Mouse (Mus musculus) lung, postnatal 25 days (tissue): ENCODE measurements around the gene Phc2.
"Not testable (repeated sequence)": the region's sequence is repeated elsewhere in the genome, so short reads cannot be mapped to it uniquely, and the experiment has no call there.

ENCODE experiments used
- DNase-seq: peaks from one replicate; pipeline ENCODE4 v3.0.0; 2022; ENCODE audit warnings: low spot score

Gene Phc2

GRCm38 (mm10) chr4:128645896-128646295, 8.6 kb upstream of the Phc2 start:
- DNase-seq: no peak

DNA sequence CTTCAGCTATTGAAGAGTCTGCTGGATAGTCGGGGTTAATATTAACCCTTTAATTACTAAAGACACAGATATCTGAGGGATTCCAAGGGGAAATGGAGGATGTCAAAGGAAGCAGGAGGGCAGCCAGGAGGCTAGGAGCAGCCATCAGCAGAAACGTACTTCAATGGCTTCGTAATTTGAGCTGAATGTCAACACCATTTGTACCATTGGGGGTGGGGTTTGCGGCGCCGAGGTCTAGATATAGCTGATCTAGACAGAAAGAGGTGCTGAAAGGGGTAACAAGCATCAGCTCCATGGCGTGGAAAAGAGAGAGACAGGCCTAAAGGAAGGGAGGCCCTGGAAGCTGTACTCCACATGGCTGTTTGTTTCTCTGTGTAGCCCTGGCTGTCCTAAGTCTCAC, 7.7 kb upstream of the Phc2 start:
- DNase-seq: no peak

GRCm38 (mm10) chr4:128648567-128649255, 5.8 kb upstream of the Phc2 start:
- no peak for DNase-seq

- DNase-seq: no peak
These were observed 3.0 kb upstream of the Phc2 start for GRCm38 (mm10) chr4:128651530-128651929.

GRCm38 (mm10) chr4:128652584-128653298, 1.8 kb upstream of the Phc2 start:
- peak; percentile 55 for DNase-seq

- no peak for DNase-seq
These were observed 944 bp downstream of the Phc2 start for GRCm38 (mm10) chr4:128655446-128655845.

DNA sequence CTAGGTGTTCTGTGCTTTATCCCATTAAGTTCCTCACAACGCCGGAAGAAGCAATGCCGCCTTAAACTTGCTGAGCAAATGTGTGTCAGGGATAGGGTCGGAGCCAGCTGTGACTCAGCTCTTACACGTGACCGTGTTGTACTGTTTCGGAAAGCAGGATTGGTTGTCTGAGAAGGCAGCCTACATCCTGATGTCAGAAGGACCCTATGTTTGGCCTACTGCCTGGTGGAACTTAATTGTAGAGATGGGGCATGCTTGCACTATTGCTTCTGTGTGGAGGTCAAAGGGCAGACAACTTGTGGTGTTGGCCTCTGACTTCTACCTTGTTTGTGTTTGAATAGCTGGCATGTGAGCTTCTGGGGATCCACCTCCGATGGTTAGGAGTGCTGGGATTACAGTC, 5.7 kb downstream of the Phc2 start:
- no peak for DNase-seq

GRCm38 (mm10) chr4:128661063-128661462, 6.6 kb downstream of the Phc2 start:
- DNase-seq: no peak

- no peak for DNase-seq
These were observed 9.5 kb downstream of the Phc2 start for GRCm38 (mm10) chr4:128664002-128664401.

DNA sequence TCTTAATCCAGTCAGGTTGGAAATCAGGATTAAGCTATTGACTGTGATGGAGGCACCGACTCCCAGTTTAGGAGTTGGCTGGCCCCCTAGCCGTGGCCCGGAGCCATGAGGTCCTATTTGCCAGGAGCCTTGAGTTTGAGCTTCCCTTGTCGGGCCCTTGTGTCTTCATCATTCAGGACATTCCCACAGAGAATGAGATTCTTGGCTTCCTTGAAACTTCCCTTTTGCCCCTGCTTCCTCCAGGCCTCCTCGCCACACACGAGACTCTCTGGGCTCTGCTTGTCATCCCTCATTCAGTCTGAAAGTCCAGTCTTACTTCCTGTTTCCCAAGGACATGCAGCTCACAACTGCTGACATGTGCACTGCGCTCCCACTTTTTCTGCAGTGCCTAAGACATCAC, 11.9 kb downstream of the Phc2 start:
- DNase-seq: not testable (repeated sequence)

DNA sequence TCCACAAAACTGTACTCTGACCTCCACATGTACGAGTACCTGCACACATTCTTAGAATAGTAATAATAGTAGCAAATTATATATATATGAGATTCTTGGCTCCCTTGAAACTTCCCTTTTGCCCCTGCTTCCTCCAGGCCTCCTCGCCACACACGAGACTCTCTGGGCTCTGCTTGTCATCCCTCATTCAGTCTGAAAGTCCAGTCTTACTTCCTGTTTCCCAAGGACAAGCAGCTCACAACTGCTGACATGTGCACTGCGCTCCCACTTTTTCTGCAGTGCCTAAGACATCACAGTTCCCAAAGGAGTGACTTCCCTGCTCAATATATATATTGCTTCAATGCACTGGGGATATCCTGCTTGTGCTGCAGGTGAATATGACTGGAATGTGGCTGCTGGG, 12.7 kb downstream of the Phc2 start:
- not testable (repeated sequence) for DNase-seq

- DNase-seq: no peak
These were observed 14.7 kb downstream of the Phc2 start for GRCm38 (mm10) chr4:128669229-128669628.

DNA sequence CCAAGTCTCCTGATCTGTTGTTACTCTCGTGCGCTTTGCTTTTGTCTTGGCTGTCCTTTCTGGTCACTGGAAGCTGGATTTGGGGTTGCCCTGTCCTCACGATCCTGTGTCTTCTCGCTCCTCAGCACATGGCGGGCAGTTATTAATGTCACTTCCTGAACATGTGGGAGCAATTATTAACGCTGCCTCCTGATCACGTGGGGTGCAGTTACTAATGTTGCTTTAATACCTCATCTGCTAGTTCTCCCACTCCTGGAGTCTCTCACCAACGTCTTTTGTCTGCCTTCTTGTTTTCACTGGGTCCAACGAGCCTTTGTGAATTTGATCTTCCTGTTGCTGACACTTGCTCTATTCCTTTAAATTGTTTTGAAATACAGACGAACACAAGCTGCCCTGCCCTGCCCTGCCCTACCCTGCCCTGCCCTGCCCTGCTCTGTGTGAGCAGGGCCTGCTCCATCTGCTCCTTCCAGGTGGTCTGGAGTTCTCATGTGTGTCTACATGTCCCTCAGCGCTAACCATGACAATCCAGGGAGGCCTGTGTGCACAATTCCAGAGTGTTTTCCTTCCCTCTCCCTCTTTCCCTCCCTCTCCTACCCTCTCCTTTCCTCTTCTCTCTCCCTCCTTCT, 16.2 kb downstream of the Phc2 start:
- no peak for DNase-seq

- no peak for DNase-seq
These were observed 18.0 kb downstream of the Phc2 start for GRCm38 (mm10) chr4:128672494-128672893.

- DNase-seq: no peak
These were observed 24.2 kb downstream of the Phc2 start for GRCm38 (mm10) chr4:128678564-128679217.

GRCm38 (mm10) chr4:128681126-128681525, 26.6 kb downstream of the Phc2 start:
- no peak for DNase-seq

DNA sequence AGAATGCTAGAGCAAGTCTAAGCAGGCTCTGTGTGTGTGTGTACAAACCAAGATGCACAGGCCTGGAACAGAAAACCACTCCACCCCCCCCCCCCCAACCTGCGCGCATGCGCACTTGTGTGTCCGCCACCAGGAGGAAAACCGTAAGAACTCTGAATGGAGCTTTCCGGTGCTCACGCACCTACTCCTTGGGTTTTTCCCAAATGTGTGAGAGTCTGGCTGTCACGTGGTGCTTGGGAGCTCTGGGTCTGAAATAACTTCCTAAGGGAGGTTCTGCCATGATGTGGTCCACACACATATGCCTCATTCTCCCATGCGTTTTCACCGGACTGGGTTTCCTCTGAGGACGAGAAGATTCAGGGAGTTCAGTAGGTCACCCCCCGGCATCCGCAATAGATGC, 27.8 kb downstream of the Phc2 start:
- no peak for DNase-seq

DNA sequence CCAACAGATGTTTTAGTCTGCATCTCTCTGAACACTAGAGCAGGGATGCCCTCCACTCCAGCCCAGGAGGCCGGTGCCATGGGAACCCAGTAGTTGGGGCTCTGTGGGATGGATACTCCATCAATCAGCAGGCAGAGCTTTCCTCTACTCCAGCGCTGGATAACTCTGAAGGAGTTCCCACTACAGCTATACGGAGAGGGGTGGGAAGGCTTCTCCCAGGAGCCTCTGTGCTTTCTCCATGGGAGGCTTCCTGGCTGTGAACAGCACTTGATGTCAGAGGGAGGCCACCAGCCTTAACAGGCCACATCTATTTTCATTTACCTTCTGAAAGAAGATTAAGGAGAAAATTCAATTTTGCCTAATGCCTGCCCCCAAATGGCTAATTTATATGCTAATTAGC, 29.2 kb downstream of the Phc2 start:
- no peak for DNase-seq

GRCm38 (mm10) chr4:128684108-128684507, 29.6 kb downstream of the Phc2 start:
- DNase-seq: no peak

DNA sequence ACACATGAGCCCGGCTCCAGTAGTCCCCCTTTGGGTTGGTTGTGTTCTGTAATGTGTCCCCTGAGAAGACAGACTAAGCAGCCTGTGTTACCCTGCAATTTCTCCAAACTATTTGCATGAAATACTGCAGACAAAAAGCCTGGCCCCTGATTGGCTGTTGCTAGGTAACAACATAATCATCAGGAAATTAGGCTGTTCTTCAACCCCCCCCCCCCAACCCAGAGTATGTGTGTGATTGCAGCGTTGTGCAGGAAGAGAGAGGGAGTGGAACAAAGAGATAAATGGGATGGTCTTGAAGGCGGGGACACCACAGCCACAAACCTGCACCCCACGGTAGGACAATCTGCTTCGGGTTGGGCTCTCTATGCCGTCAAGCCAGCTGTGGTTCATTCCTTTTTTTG, 34.0 kb downstream of the Phc2 start:
- no peak for DNase-seq

DNA sequence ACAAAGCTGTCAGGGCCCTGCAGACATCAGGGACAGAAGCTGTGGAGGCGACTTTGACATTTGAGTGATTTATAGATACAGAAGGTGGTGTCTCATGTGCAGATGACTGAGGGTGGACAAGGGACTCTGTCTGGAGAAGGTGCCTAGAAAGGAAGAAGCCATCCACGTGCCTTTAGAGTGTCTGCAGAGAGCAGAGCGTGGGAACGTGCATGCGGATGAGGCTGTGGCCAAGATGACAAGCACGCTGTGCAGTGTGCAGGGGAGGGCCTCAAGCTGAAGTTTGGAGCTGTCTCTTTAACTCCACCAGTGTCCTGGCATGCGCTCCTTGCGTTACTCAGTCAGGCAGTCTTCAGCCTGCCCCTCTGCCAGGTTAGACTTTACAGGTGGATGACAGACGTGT, 34.5 kb downstream of the Phc2 start:
- no peak for DNase-seq

- no peak for DNase-seq
These were observed 35.3 kb downstream of the Phc2 start for GRCm38 (mm10) chr4:128689739-128690304.
